Mouse (Mus musculus): ENCODE results near the gene Cdh12. TPM values are rescaled to one million over a fixed set of nuclear protein-coding genes. Genes with fewer than 3 reads are reported as not detected.

Gene Cdh12
- total RNA-seq, 1 experiment = not detected

GRCm38 (mm10) chr15:20639155-20639554 is 190.1 kb downstream of the Cdh12 start:
- no peaks in the 10 kb centered on the region for H3K36me3 ChIP-seq (ENCODE audit: control insufficient read depth, insufficient read depth, low read length, poor library complexity, severe bottlenecking)
- no peak overlapping the region for H3K27ac ChIP-seq (ENCODE audit: insufficient read depth, low read depth, low read length, poor library complexity, severe bottlenecking)
- H3K9me3 ChIP-seq (ENCODE audit: control insufficient read depth, insufficient read depth, low read depth, low read length) = no peaks in the 10 kb centered on the region
- TF ChIP-seq ZC3H11A (IDR thresholded peaks at IDR 0.05; ENCODE audit: borderline replicate concordance, low read depth, low read length) (no peak), HCFC1 (IDR thresholded peaks at IDR 0.05; ENCODE audit: borderline replicate concordance, insufficient read depth, low read length) (no peak), MAFK (IDR thresholded peaks at IDR 0.05; ENCODE audit: insufficient read depth, low read depth, low read length) (no peak), ZNF384 (IDR thresholded peaks at IDR 0.05; ENCODE audit: low read depth, low read length) (no peak), CHD2 (IDR thresholded peaks at IDR 0.05; ENCODE audit: low read depth, low read length) (no peak)
- no peak overlapping the region for H3K4me3 ChIP-seq (ENCODE audit: insufficient read depth in 1 of 2, low read depth in 1 of 2, low read length in 2 of 2, poor library complexity in 1 of 2, severe bottlenecking in 1 of 2)
- no peak for DNase-seq (ENCODE audit: low read depth, low spot score)
- H3K9ac ChIP-seq (ENCODE audit: insufficient read depth, low read depth, low read length, poor library complexity, severe bottlenecking) = no peak overlapping the region
- no peaks in the 10 kb centered on the region for H3K4me1 ChIP-seq (ENCODE audit: control insufficient read depth in 2 of 2, insufficient read depth in 2 of 2, low read length in 2 of 2, poor library complexity in 1 of 2)
- in situ Hi-C loops (cut with MboI; ENCODE audit: low sequenced_read_pairs in 2 of 2, unreplicated experiment in 2 of 2) = no loop called here

- no peak overlapping the region for H3K27ac ChIP-seq (ENCODE audit: insufficient read depth, low read depth, low read length, poor library complexity, severe bottlenecking)
- no peak overlapping the region for H3K9ac ChIP-seq (ENCODE audit: insufficient read depth, low read depth, low read length, poor library complexity, severe bottlenecking)
- no peaks in the 10 kb centered on the region for H3K9me3 ChIP-seq (ENCODE audit: control insufficient read depth, insufficient read depth, low read depth, low read length)
- no peak overlapping the region for H3K4me3 ChIP-seq (ENCODE audit: insufficient read depth in 1 of 2, low read depth in 1 of 2, low read length in 2 of 2, poor library complexity in 1 of 2, severe bottlenecking in 1 of 2)
- in situ Hi-C loops (cut with MboI; ENCODE audit: low sequenced_read_pairs in 2 of 2, unreplicated experiment in 2 of 2) = no loop called here
- no peak for TF ChIP-seq MAFK (IDR thresholded peaks at IDR 0.05; ENCODE audit: insufficient read depth, low read depth, low read length)
- TF ChIP-seq ZNF384 (IDR thresholded peaks at IDR 0.05; ENCODE audit: low read depth, low read length) = no peak
- DNase-seq (ENCODE audit: low read depth, low spot score) = no peak
- no peaks in the 10 kb centered on the region for H3K36me3 ChIP-seq (ENCODE audit: control insufficient read depth, insufficient read depth, low read length, poor library complexity, severe bottlenecking)
- H3K4me1 ChIP-seq (ENCODE audit: control insufficient read depth in 2 of 2, insufficient read depth in 2 of 2, low read length in 2 of 2, poor library complexity in 1 of 2) = no peaks in the 10 kb centered on the region
These were observed 193.9 kb downstream of the Cdh12 start for GRCm38 (mm10) chr15:20642905-20643414.

- DNase-seq (ENCODE audit: low read depth, low spot score) = no peak
- Histone ChIP-seq H3K27ac (ENCODE audit: insufficient read depth, low read depth, low read length, poor library complexity, severe bottlenecking) (no peak overlapping the region), H3K4me3 (ENCODE audit: insufficient read depth in 1 of 2, low read depth in 1 of 2, low read length in 2 of 2, poor library complexity in 1 of 2, severe bottlenecking in 1 of 2) (no peak overlapping the region), H3K9ac (ENCODE audit: insufficient read depth, low read depth, low read length, poor library complexity, severe bottlenecking) (no peak overlapping the region), H3K36me3 (ENCODE audit: control insufficient read depth, insufficient read depth, low read length, poor library complexity, severe bottlenecking) (no peaks in the 10 kb centered on the region), H3K9me3 (ENCODE audit: control insufficient read depth, insufficient read depth, low read depth, low read length) (no peaks in the 10 kb centered on the region), H3K4me1 (ENCODE audit: control insufficient read depth in 2 of 2, insufficient read depth in 2 of 2, low read length in 2 of 2, poor library complexity in 1 of 2) (no peaks in the 10 kb centered on the region)
- in situ Hi-C loops (cut with MboI; ENCODE audit: low sequenced_read_pairs in 2 of 2, unreplicated experiment in 2 of 2) = no loop called here
- TF ChIP-seq CHD2 (IDR thresholded peaks at IDR 0.05; ENCODE audit: low read depth, low read length) (no peak), ZC3H11A (IDR thresholded peaks at IDR 0.05; ENCODE audit: borderline replicate concordance, low read depth, low read length) (no peak), MAFK (IDR thresholded peaks at IDR 0.05; ENCODE audit: insufficient read depth, low read depth, low read length) (no peak), ZNF384 (IDR thresholded peaks at IDR 0.05; ENCODE audit: low read depth, low read length) (no peak), HCFC1 (IDR thresholded peaks at IDR 0.05; ENCODE audit: borderline replicate concordance, insufficient read depth, low read length) (no peak)
These were observed 211.2 kb downstream of the Cdh12 start for GRCm38 (mm10) chr15:20660221-20660620.

DNA sequence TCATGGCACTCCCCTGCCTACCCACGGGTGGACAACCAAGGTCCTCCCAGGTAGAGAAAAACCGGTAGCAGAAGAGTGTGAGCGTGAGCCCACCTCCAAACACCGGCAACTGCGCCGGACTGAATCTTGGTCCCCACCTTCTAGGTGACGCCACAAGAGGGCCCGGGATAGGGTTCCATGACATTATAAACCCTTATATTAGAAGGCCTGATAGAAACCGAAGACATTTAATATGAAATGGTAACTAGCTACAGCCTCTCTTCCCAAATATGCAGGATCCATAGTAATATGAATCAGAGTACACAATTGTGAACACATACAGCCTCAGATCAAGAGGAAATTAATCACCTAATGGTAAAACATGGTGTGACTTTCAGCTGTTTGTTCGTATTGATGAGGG is 217.6 kb downstream of the Cdh12 start, which contains the start of gene Acot10:
TSS of gene Acot10 (minus strand) at position 101 of the 400 bp plus-strand sequence.
- Histone ChIP-seq H3K9ac (ENCODE audit: insufficient read depth, low read depth, low read length, poor library complexity, severe bottlenecking) (no peak within 1 kb of the TSS), H3K4me1 (ENCODE audit: control insufficient read depth in 2 of 2, insufficient read depth in 2 of 2, low read length in 2 of 2, poor library complexity in 1 of 2) (no peaks in the 10 kb centered on the region), H3K27ac (ENCODE audit: insufficient read depth, low read depth, low read length, poor library complexity, severe bottlenecking) (no peak within 1 kb of the TSS), H3K9me3 (ENCODE audit: control insufficient read depth, insufficient read depth, low read depth, low read length) (no peaks in the 10 kb centered on the region), H3K4me3 (ENCODE audit: insufficient read depth in 1 of 2, low read depth in 1 of 2, low read length in 2 of 2, poor library complexity in 1 of 2, severe bottlenecking in 1 of 2) (no peak within 1 kb of the TSS), H3K36me3 (ENCODE audit: control insufficient read depth, insufficient read depth, low read length, poor library complexity, severe bottlenecking) (no peaks in the 10 kb centered on the region)
- TF ChIP-seq CHD2 (IDR thresholded peaks at IDR 0.05; ENCODE audit: low read depth, low read length) (no peak), ZC3H11A (IDR thresholded peaks at IDR 0.05; ENCODE audit: borderline replicate concordance, low read depth, low read length) (no peak), HCFC1 (IDR thresholded peaks at IDR 0.05; ENCODE audit: borderline replicate concordance, insufficient read depth, low read length) (no peak)
- DNase-seq (ENCODE audit: low read depth, low spot score) = no peak
- in situ Hi-C loops (cut with MboI; ENCODE audit: low sequenced_read_pairs in 2 of 2, unreplicated experiment in 2 of 2) = no loop called here

- Histone ChIP-seq H3K9ac (ENCODE audit: insufficient read depth, low read depth, low read length, poor library complexity, severe bottlenecking) (no peak overlapping the region), H3K4me1 (ENCODE audit: control insufficient read depth in 2 of 2, insufficient read depth in 2 of 2, low read length in 2 of 2, poor library complexity in 1 of 2) (no peaks in the 10 kb centered on the region), H3K9me3 (ENCODE audit: control insufficient read depth, insufficient read depth, low read depth, low read length) (no peaks in the 10 kb centered on the region), H3K36me3 (ENCODE audit: control insufficient read depth, insufficient read depth, low read length, poor library complexity, severe bottlenecking) (no peaks in the 10 kb centered on the region), H3K27ac (ENCODE audit: insufficient read depth, low read depth, low read length, poor library complexity, severe bottlenecking) (no peak overlapping the region), H3K4me3 (ENCODE audit: insufficient read depth in 1 of 2, low read depth in 1 of 2, low read length in 2 of 2, poor library complexity in 1 of 2, severe bottlenecking in 1 of 2) (no peak overlapping the region)
- TF ChIP-seq ZNF384 (IDR thresholded peaks at IDR 0.05; ENCODE audit: low read depth, low read length) (no peak), ZC3H11A (IDR thresholded peaks at IDR 0.05; ENCODE audit: borderline replicate concordance, low read depth, low read length) (no peak), MAFK (IDR thresholded peaks at IDR 0.05; ENCODE audit: insufficient read depth, low read depth, low read length) (no peak), CHD2 (IDR thresholded peaks at IDR 0.05; ENCODE audit: low read depth, low read length) (no peak), HCFC1 (IDR thresholded peaks at IDR 0.05; ENCODE audit: borderline replicate concordance, insufficient read depth, low read length) (no peak)
- in situ Hi-C loops (cut with MboI; ENCODE audit: low sequenced_read_pairs in 2 of 2, unreplicated experiment in 2 of 2) = no loop called here
- no peak for DNase-seq (ENCODE audit: low read depth, low spot score)
These were observed 218.3 kb downstream of the Cdh12 start for GRCm38 (mm10) chr15:20667350-20667749.

Data from ES-E14 (cell line).